ENCODE assay signal across 20 mouse cellular contexts in genomic region chr4:47233192-47233835, GRCm38 (mm10). TPM values are rescaled to one million over a fixed set of nuclear protein-coding genes. Genes with fewer than 3 reads are reported as not detected.
DNase-seq lines count a peak whose midpoint lies in the region; ATAC-seq and TF ChIP-seq lines count a peak whose summit lies in the region.
"Had no signal": no experiment of that assay in that cellular context is flagged by ENCODE, and none has a peak within 500 bp of the region (broad histone marks: within the 10 kb centered on the region; RNA-seq: fewer than 3 reads in every experiment).

No protein-coding gene starts in this region.

- no peak overlapping the region for H3K4me2 ChIP-seq in embryonic facial prominence, embryonic 14.5 days (ENCODE audit: low read depth, low read length)
- H3K4me2 ChIP-seq in kidney, embryonic 14.5 days (replicated peaks; ENCODE audit: low read depth, low read length) = no peak overlapping the region
- H3K4me2 ChIP-seq: forebrain, embryonic 13.5 days; midbrain, embryonic 12.5 days had no signal

- intact Hi-C loops in heart, postnatal 25 days (cut with DNase I) = no loop called here

- H3K9ac ChIP-seq in embryonic facial prominence, embryonic 14.5 days (ENCODE audit: low read depth, low read length) = no peak overlapping the region
- H3K9ac ChIP-seq in kidney, embryonic 14.5 days (ENCODE audit: low read depth, low read length) = no peak overlapping the region
- H3K9ac ChIP-seq: forebrain, embryonic 13.5 days; liver, embryonic 14.5 days; midbrain, embryonic 12.5 days had no signal

- no peak for TF ChIP-seq CTCF in thymus, adult 2 months (IDR thresholded peaks at IDR 0.05; ENCODE audit: borderline replicate concordance, control insufficient read depth, extremely low read depth, insufficient read depth, low read length, poor library complexity)

- H3K36me3 ChIP-seq in heart, embryonic 10.5 days = no peaks in the 10 kb centered on the region
- no peaks in the 10 kb centered on the region for H3K36me3 ChIP-seq in embryonic facial prominence, embryonic 14.5 days (ENCODE audit: control insufficient read depth, insufficient read depth, low read length)
- H3K36me3 ChIP-seq in kidney, embryonic 14.5 days (ENCODE audit: control insufficient read depth, insufficient read depth, low read length) = no peaks in the 10 kb centered on the region
- no peaks in the 10 kb centered on the region for H3K36me3 ChIP-seq in thymus, adult 2 months (ENCODE audit: control insufficient read depth, insufficient read depth, low read length)
- H3K36me3 ChIP-seq: midbrain, embryonic 12.5 days had no signal

- H3K27ac ChIP-seq in heart, embryonic 10.5 days = no peak overlapping the region
- peak overlapping the region; percentile 72 for H3K27ac ChIP-seq in embryonic facial prominence, embryonic 14.5 days (replicated peaks; ENCODE audit: low read depth, low read length)
- no peak overlapping the region for H3K27ac ChIP-seq in kidney, embryonic 14.5 days (ENCODE audit: low read depth, low read length)
- H3K27ac ChIP-seq in thymus, adult 2 months (ENCODE audit: control insufficient read depth, insufficient read depth, low read length) = no peak overlapping the region
- H3K27ac ChIP-seq: forebrain, embryonic 13.5 days; liver, embryonic 14.5 days; macrophage; midbrain, embryonic 12.5 days had no signal

- ATAC-seq in embryonic facial prominence, embryonic 14.5 days (ENCODE audit: low read depth) = no peak
- no peak for ATAC-seq in kidney, embryonic 14.5 days (ENCODE audit: low FRiP score, low TSS enrichment)
- ATAC-seq: forebrain, embryonic 13.5 days; hindbrain, embryonic 16.5 days had no signal

- H3K9me3 ChIP-seq in heart, embryonic 10.5 days = no peaks in the 10 kb centered on the region
- H3K9me3 ChIP-seq in embryonic facial prominence, embryonic 14.5 days (ENCODE audit: control insufficient read depth, low read length) = no peaks in the 10 kb centered on the region
- H3K9me3 ChIP-seq in kidney, embryonic 14.5 days (ENCODE audit: control insufficient read depth, low read length) = no peaks in the 10 kb centered on the region
- H3K9me3 ChIP-seq: forebrain, embryonic 13.5 days; midbrain, embryonic 12.5 days had no signal

- TF ChIP-seq POLR2A in thymus, adult 2 months (IDR thresholded peaks at IDR 0.05; ENCODE audit: control insufficient read depth, extremely low read depth, insufficient read depth, low read length, poor library complexity) = no peak

- 67% methylated on average over 14 of the region's 14 CpGs for WGBS in heart, embryonic 10.5 days
- WGBS in embryonic facial prominence, embryonic 14.5 days = 55% methylated on average over 14 of the region's 14 CpGs
- 69% methylated on average over 14 of the region's 14 CpGs for WGBS in kidney, embryonic 14.5 days
- 90% methylated on average over 14 of the region's 14 CpGs for WGBS in thymus, adult 2 months

- H3K27me3 ChIP-seq in heart, embryonic 10.5 days (ENCODE audit: insufficient read depth, poor library complexity, severe bottlenecking) = peaks cover 43% of the 10 kb centered on the region
- H3K27me3 ChIP-seq in embryonic facial prominence, embryonic 14.5 days (replicated peaks; ENCODE audit: control insufficient read depth, insufficient read depth, low read length) = no peaks in the 10 kb centered on the region
- no peaks in the 10 kb centered on the region for H3K27me3 ChIP-seq in kidney, embryonic 14.5 days (ENCODE audit: control insufficient read depth, insufficient read depth, low read length)
- H3K27me3 ChIP-seq in thymus, adult 2 months (ENCODE audit: control insufficient read depth, insufficient read depth, low read length) = no peaks in the 10 kb centered on the region
- H3K27me3 ChIP-seq: forebrain, embryonic 13.5 days; midbrain, embryonic 12.5 days had no signal

- H3K4me1 ChIP-seq in heart, embryonic 10.5 days = peaks cover 11% of the 10 kb centered on the region
- no peaks in the 10 kb centered on the region; the same call in 1 of the 2 replicates for H3K4me1 ChIP-seq in embryonic facial prominence, embryonic 14.5 days (ENCODE audit: control insufficient read depth, insufficient read depth, low read length)
- H3K4me1 ChIP-seq in kidney, embryonic 14.5 days (ENCODE audit: control insufficient read depth, insufficient read depth, low read length) = no peaks in the 10 kb centered on the region; the same call in none of the 2 replicates
- H3K4me1 ChIP-seq in thymus, adult 2 months (replicated peaks; ENCODE audit: control insufficient read depth, insufficient read depth, low read length) = peaks cover 8% of the 10 kb centered on the region

- no peak overlapping the region for H3K4me3 ChIP-seq in heart, embryonic 10.5 days
- no peak overlapping the region for H3K4me3 ChIP-seq in embryonic facial prominence, embryonic 14.5 days (ENCODE audit: low read depth, low read length)
- no peak overlapping the region for H3K4me3 ChIP-seq in kidney, embryonic 14.5 days (ENCODE audit: low read length)
- no peak overlapping the region for H3K4me3 ChIP-seq in thymus, adult 2 months (ENCODE audit: control insufficient read depth, insufficient read depth, low read length)
- H3K4me3 ChIP-seq: forebrain, embryonic 13.5 days; midbrain, embryonic 12.5 days had no signal

- DNase-seq in heart, adult 11 months = peak; percentile 98
- DNase-seq in heart, embryonic 10.5 days (ENCODE audit: low spot score) = no peak
- no peak for DNase-seq in embryonic facial prominence, embryonic 14.5 days (ENCODE audit: low spot score)
- peak; percentile 66 for DNase-seq in heart, adult 8-10 months (ENCODE audit: low spot score)
- DNase-seq in heart, postnatal 25 days (ENCODE audit: low spot score) = peak; percentile 70
- DNase-seq in natural killer cell, adult 2 months (ENCODE audit: low spot score in 2 of 2) = no peak
- DNase-seq in thymus, adult 2 months = no peak
- DNase-seq: adrenal gland, postnatal 36 days; cerebellum, postnatal 25 days; kidney, adult 2 months; kidney, postnatal 4 days; retina, postnatal 1 day; spleen, adult 18-20 months had no signal

RNA-seq across cellular contexts. Expression of gene Col15a1, which starts 25.4 kb away (rescaled TPM):
- 1.1 and 1.5 TPM in 2 replicates for polyA plus RNA-seq in heart, embryonic 10.5 days (2016; fragmentation: Nextera tagmentation; extraction: Ambion mirVana)
- polyA plus RNA-seq in embryonic facial prominence, embryonic 14.5 days (2014; fragmentation: Nextera tagmentation; extraction: Ambion mirVana) = 31.2 and 31.6 TPM in 2 replicates
- 10 to 100 TPM; 29.9 to 58.5 (median 52.4) TPM for total RNA-seq in heart, adult 8-10 months (2022)
- 100 to 1,000 TPM; 132 to 168 TPM for total RNA-seq in heart, postnatal 25 days (2021)
- polyA plus RNA-seq in kidney, embryonic 14.5 days (2014; fragmentation: Nextera tagmentation; extraction: Ambion mirVana) = 16.3 and 21.8 TPM in 2 replicates
- polyA plus RNA-seq in thymus, adult 2 months (2012; rRNA removed) = 33.1 and 37.1 TPM in 2 replicates
- total RNA-seq: neutrophil, adult 5-6 weeks had no signal

Comparison
In these comparisons a context has a peak if more than half of its experiments do, and no peak if none do; other contexts are left out.
1. DNase-seq: peak in heart, adult 11 months (single experiment), heart, adult 8-10 months (single experiment) and heart, postnatal 25 days (single experiment); none in heart, embryonic 10.5 days (single experiment), embryonic facial prominence, embryonic 14.5 days (single experiment), natural killer cell, adult 2 months (0 of 2) and thymus, adult 2 months (single experiment).